23 mouse cellular contexts compared by ENCODE assay signal in genomic region chr4:34499731-34500130, GRCm38 (mm10). TPM values are rescaled to one million over a fixed set of nuclear protein-coding genes. Genes with fewer than 3 reads are reported as not detected.
DNase-seq lines count a peak whose midpoint lies in the region; ATAC-seq lines count a peak whose summit lies in the region.
"Had no signal": no experiment of that assay in that cellular context is flagged by ENCODE, and none has a peak within 500 bp of the region (broad histone marks: within the 10 kb centered on the region; RNA-seq: fewer than 3 reads in every experiment).

No protein-coding gene starts in this region.

- no peaks in the 10 kb centered on the region for H3K27me3 ChIP-seq in heart, embryonic 10.5 days (ENCODE audit: insufficient read depth, poor library complexity, severe bottlenecking)
- H3K27me3 ChIP-seq in heart, embryonic 11.5 days (ENCODE audit: control insufficient read depth, insufficient read depth, low read length): no peaks in the 10 kb centered on the region
- no peaks in the 10 kb centered on the region for H3K27me3 ChIP-seq in intestine, embryonic 15.5 days (replicated peaks)
- H3K27me3 ChIP-seq: CH12.LX; embryonic facial prominence, embryonic 15.5 days; heart, embryonic 15.5 days; hindbrain, embryonic 13.5 days; Patski had no signal

- no peak overlapping the region for H3K9ac ChIP-seq in heart, embryonic 11.5 days (ENCODE audit: low read depth, low read length)
- H3K9ac ChIP-seq in intestine, embryonic 15.5 days: no peak overlapping the region
- H3K9ac ChIP-seq: embryonic facial prominence, embryonic 15.5 days; heart, embryonic 15.5 days; hindbrain, embryonic 13.5 days had no signal

- H3K27ac ChIP-seq in heart, embryonic 10.5 days: no peak overlapping the region
- H3K27ac ChIP-seq in heart, embryonic 11.5 days (ENCODE audit: low read depth, low read length): no peak overlapping the region
- no peak overlapping the region for H3K27ac ChIP-seq in intestine, embryonic 15.5 days
- H3K27ac ChIP-seq: embryonic facial prominence, embryonic 15.5 days; forebrain, embryonic 10.5 days; gastrocnemius, adult 2 months; heart, embryonic 15.5 days; hindbrain, embryonic 13.5 days; hindbrain, postnatal 0 days had no signal

- no peak for ATAC-seq in heart, embryonic 11.5 days (replicated peaks; ENCODE audit: insufficient number of reproducible peaks, low FRiP score, low TSS enrichment)
- ATAC-seq in intestine, embryonic 15.5 days: no peak
- ATAC-seq: activated CD4-positive, CD25-positive, alpha-beta regulatory T cell, adult 4 months; forebrain, embryonic 14.5 days; hindbrain, postnatal 0 days; Patski had no signal

- H3K9me3 ChIP-seq in heart, embryonic 10.5 days: no peaks in the 10 kb centered on the region
- H3K9me3 ChIP-seq in heart, embryonic 11.5 days (replicated peaks; ENCODE audit: control insufficient read depth, low read length): no peaks in the 10 kb centered on the region
- H3K9me3 ChIP-seq in intestine, embryonic 15.5 days: no peaks in the 10 kb centered on the region
- H3K9me3 ChIP-seq: embryonic facial prominence, embryonic 15.5 days; heart, embryonic 15.5 days had no signal

- H3K4me1 ChIP-seq in heart, embryonic 10.5 days: no peaks in the 10 kb centered on the region
- H3K4me1 ChIP-seq in heart, embryonic 11.5 days (ENCODE audit: control insufficient read depth, insufficient read depth, low read length): no peaks in the 10 kb centered on the region
- no peaks in the 10 kb centered on the region for H3K4me1 ChIP-seq in intestine, embryonic 15.5 days (replicated peaks)
- H3K4me1 ChIP-seq: embryonic facial prominence, embryonic 15.5 days; forebrain, embryonic 10.5 days; heart, embryonic 15.5 days; hindbrain, embryonic 13.5 days had no signal

- WGBS in heart, embryonic 10.5 days: 95% methylated on average over 3 of the region's 3 CpGs
- 94% methylated on average over 3 of the region's 3 CpGs for WGBS in heart, embryonic 11.5 days (ENCODE audit: insufficient replicate concordance)
- WGBS in intestine, embryonic 15.5 days: 98% methylated on average over 3 of the region's 3 CpGs

- no peak overlapping the region for H3K4me3 ChIP-seq in heart, embryonic 10.5 days
- H3K4me3 ChIP-seq in heart, embryonic 11.5 days (ENCODE audit: low read depth, low read length): no peak overlapping the region
- H3K4me3 ChIP-seq in intestine, embryonic 15.5 days (replicated peaks): no peak overlapping the region
- H3K4me3 ChIP-seq: embryonic facial prominence, embryonic 15.5 days; erythroblast, embryonic 14.5 days; forebrain, embryonic 10.5 days; gastrocnemius, adult 2 months; heart, embryonic 15.5 days; hindbrain, embryonic 13.5 days had no signal

- DNase-seq in heart, embryonic 10.5 days (ENCODE audit: low spot score): peak; percentile 42
- peak; percentile 32 for DNase-seq in cerebellum, adult 8-10 months
- DNase-seq in cerebellum, postnatal 14 days: peak; percentile 46 to 52
- DNase-seq in gastrocnemius, adult 8-10 months (ENCODE audit: low spot score in 2 of 2): no peak
- DNase-seq: adrenal gland, postnatal 14 days; embryo, embryonic 11 days; gastrocnemius, adult 2 months; gastrocnemius, postnatal 36 days; heart, adult 11 months; heart, postnatal 14 days; kidney, adult 18-20 months had no signal

- H3K36me3 ChIP-seq in heart, embryonic 10.5 days: no peaks in the 10 kb centered on the region
- H3K36me3 ChIP-seq in heart, embryonic 11.5 days (ENCODE audit: control insufficient read depth, insufficient read depth, low read length): no peaks in the 10 kb centered on the region
- no peaks in the 10 kb centered on the region for H3K36me3 ChIP-seq in intestine, embryonic 15.5 days
- H3K36me3 ChIP-seq: embryonic facial prominence, embryonic 15.5 days; forebrain, embryonic 10.5 days; heart, embryonic 15.5 days; hindbrain, embryonic 13.5 days had no signal

- H3K4me2 ChIP-seq in heart, embryonic 11.5 days: no peak overlapping the region
- no peak overlapping the region for H3K4me2 ChIP-seq in intestine, embryonic 15.5 days (replicated peaks)
- H3K4me2 ChIP-seq: embryonic facial prominence, embryonic 15.5 days; heart, embryonic 15.5 days; hindbrain, embryonic 13.5 days had no signal

RNA-seq across cellular contexts. Expression of gene Akirin2, which starts 51.0 kb away (rescaled TPM):
- 45.2 and 68.4 TPM in 2 replicates for polyA plus RNA-seq in heart, embryonic 10.5 days (2016; fragmentation: Nextera tagmentation; extraction: Ambion mirVana)
- polyA plus RNA-seq in heart, embryonic 11.5 days (2014; fragmentation: Nextera tagmentation; extraction: Ambion mirVana): 50.5 and 52.5 TPM in 2 replicates
- polyA plus RNA-seq in intestine, embryonic 15.5 days (2015; fragmentation: Nextera tagmentation; extraction: Ambion mirVana): 43.8 and 51.3 TPM in 2 replicates
- total RNA-seq in gastrocnemius, adult 8-10 months (2022): 10 to 100 TPM; 40.6 to 50.8 (median 44.0) TPM

Comparison
In these comparisons a context has a peak if more than half of its experiments do, and no peak if none do; other contexts are left out.
1. DNase-seq: peak in heart, embryonic 10.5 days (single experiment), cerebellum, adult 8-10 months (single experiment) and cerebellum, postnatal 14 days (2 of 2); none in gastrocnemius, adult 8-10 months (0 of 2).